Mouse (Mus musculus) Muller cell, postnatal 12 days (primary cell): ENCODE results near the gene Hoga1.

ENCODE experiments used
- DNase-seq: peaks from one replicate; pipeline ENCODE4 v3.0.0-alpha.2; 2015; ENCODE audit errors: inconsistent ontology term

Hoga1 gene

DNA sequence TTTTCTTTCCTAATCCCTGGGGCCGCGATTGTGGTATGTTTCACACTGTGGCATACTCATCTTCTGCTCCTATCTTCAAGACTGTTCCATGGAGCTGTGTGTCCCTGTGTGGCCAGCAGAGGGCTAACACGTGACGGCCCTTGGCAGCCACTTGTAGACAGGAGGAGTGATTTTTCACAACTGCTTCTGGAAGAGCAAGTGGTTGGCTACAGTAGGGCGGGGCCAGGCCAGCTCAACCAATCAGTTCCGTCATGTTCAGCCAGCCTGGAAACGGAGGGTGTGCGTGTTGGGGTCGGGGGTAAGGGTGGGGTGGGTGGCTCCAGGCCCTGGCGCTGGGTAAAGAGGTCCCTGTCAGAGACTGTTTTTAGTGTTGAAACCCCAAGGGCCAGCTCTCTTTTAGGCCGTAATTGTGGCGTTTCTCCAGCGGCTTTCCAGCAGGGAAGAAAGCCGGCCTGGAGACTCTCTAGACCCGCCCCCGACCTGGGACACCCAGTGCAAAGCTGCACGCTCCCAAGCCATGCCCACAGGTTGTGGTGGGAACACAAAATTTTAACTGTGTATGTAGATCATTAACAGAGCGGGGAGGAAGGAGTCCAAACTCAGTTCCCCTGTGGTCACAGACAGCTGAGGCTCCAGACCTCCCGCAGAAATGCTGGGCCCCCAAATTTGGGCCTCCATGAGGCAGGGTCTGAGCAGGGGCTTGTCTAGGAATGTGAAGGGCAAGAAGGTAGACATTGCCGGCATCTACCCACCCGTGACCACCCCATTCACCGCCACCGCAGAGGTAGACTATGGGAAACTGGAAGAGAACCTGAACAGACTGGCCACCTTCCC is at the start of gene Hoga1:
Gene Hoga1 (plus strand): TSS at position 342 of the 834 bp plus-strand sequence.
- DNase-seq: peak; percentile 82

DNA sequence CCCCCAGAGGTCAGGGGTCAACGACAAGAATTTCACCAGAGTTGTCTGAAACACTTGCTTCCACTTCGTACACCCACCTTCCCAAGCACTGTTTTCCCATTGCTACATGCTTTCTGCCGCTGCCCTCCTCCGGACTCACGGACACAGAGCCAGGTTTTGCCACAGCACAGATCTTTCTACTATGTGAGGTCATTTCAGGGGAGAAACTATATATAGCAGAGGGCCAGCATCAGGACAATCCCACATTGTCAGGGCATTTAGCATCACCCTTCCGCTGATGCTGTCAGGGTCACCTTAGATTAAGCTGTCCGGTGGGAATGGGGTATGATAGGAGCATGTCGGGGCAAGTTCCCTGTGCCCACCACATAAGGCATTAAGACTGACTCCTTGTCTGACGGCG is 48.3 kb upstream of the Hoga1 start:
- no peak for DNase-seq

DNA sequence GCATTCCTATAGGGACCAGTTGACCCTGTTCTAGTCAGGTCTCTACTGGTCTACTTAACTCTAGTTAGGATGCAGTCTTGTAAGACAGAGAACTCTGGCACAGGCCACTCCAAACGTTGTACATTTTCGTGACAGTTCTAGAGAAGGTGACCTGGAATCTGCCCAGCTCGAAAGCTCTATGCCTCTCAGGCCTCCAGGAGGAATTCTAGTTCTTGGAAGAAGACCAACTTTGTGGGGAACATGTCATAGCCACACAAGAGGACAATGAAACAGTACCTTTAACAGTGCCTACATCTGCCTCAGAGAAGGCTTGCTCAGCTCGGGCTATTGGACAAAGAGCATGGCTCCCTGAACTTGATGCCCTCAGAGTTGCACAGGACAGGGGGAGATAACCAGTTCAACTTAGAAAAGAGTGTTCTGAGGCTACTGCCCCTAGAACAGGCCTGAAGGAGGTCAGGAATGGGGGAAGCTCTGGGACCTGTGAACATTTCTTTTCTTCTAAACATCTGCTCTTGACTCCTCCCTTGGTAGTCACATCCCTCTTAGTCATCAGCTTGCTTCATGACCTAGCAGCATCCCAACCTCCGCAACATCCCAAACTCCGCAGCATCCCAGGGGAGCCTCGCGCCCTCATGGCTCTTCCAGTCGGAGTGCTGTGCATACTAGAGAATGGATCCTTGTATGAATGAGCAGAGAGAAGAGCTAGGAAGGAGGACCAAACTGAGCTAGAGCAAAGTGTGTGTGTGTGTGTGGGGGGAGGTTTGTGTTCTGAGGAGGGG is 46.5 kb upstream of the Hoga1 start:
- DNase-seq: peak; percentile 51

DNA sequence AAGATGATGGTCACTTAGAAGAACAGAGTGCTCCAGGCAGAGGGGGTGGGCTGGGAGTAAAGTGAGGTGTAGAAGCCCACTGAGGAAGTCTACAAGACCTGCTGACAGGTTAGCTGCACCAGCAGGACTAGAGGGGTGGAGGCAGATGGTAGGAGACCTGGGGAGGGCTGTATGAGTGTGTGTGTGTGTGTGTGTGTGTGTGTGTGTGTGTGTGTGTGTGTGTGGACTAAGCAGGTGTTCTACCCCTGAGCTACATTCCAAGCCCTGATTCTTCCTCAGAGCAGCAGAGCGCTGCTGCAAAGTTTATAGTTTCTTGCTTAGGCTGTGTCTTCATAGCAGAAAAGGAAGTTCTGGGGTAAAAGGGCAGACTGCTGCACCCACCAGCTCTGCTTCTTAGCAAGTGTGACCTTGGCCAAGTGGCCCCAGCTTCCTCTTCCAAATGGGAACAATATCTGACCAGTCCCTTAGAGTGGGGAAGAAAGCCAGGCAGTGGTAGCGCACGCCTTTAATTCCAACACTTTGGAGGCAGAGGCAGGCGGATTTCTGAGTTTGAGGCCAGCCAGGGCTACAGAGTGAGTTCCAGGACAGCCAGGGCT is 45.6 kb upstream of the Hoga1 start:
- DNase-seq: no peak

DNA sequence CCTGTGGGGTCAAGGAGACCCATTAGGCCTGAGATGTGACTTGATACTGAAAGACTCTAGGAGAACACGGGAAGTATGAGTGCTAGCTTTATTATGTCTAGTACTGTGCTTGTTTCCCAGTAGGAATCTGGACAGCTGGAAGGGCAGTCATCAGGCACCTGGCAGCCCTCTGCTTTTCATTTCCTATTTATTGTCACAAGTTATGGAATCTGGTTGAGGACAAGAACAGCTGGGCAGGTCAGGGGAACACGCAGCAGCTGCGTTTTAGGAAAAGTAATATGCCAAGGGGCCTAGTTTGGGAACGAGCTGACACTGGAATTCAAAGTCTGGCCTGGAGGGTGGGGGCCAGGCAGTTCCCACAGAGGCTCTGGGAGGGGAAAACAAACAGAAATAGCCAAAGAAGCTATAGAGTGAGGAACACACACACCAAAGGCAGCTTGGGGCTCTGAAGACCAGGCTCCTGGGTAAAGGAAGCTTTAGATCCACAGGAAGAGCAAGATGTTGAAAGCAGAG is 44.9 kb upstream of the Hoga1 start:
- DNase-seq: no peak

DNA sequence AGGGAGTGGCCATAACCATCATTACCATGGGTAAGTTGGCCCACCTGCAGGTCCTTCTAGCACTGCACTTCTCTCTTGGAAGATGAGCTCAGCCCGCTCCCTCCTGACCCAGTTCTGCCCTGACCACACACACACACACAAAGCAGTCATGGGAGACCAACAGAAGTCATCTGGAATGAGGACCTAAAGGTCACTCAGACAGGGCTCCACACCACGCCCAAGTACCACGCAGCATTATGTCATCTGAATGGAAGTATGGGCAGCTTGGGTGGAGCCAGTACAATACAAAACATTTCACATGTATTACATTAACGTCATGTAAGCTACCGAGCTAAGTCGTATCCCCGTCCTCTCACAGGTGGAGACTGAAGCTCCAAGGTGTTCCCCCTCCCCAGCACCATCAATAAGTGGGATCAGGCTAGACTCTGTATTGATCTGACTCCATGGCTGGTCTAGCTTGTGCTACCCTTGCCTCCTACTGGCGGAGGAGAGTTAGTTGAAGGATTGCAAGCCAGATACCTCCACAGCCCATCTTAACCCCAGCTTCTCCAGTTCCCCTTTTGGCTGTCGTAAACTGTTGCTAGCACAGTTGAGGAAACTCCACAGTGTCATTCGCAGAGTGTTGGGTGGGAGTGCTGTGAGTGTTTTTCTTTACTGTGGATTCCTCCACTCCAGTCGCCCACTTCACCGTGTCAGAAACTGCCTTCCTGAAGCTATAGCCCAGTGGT is 44.0 kb upstream of the Hoga1 start:
- DNase-seq: no peak

DNA sequence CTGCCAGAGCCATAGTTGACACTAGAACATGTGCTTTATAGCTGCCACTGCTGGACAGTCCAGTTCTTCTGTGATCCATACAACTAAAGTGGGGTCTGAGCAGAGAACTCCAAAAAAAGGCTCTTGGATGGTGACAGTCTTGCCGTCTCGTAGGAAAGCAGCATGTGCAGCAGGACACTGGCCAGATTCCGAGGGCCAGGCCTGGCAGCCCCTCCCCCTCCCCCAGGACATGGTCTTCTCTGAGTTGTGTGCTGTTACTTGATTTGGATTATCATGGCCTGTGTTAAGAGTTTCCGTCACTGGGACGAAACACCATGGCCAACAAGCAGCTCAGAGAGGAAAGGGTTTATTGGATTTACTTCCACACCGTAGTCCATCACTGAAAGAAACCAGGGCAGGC is 41.2 kb upstream of the Hoga1 start:
- DNase-seq: no peak

DNA sequence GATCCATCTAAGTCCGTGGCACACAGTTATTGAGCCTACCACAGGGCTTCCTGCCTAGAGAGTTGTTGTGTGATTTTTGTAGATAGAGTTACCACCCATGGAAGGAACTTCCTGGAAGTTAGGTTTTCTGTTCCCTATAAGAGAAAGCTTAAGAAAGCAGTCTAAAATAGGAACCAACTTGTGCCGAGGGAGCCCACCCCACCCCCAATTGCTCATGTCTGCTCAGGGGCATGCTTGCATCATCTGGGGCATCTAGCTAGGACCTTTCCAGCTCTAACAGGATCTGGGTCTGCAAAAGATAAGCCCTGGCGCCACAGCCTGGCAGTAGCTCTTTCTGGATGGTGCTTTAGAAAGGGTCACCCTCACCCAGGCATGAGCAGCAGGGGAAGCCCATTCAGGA is 39.8 kb upstream of the Hoga1 start:
- no peak for DNase-seq

DNA sequence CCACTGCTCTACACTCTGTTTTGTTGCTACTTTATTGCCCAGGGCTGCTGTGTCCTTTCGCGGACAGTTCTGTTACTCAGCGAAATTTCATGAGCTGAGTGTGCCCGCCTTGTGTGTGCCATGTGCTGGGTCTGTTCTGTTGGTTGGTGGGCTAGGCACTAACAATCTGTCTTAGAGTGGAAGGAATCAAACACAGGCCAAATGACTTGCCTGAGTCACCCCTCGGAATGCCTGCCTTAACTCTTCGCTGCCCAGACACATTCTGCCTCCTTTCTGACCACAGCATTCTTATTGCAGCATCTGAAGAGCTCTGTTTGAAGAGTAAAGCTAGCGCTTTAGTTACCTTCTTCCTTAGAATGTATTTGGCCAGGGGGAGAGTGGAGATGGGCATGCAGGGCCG is 38.8 kb upstream of the Hoga1 start:
- DNase-seq: peak; percentile 81

DNA sequence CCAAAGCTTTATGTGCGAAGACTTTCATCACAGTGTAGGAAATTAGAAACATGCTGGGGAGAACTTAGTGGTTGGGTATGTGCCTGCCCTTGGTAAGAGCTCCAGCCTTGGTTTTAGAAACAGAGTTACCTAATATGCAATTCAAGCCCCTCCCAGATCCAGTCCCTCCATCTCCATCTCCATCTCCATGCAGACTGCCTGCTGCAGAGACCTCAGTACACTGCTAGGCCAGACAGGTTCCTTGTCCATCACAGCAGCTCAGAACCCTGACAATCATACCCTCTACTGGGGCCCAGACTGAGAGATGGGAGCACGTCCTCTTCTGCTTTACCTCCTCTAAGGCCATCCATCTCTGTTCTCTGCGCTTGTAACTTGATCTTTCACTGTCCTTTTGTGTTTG is 36.8 kb upstream of the Hoga1 start:
- no peak for DNase-seq

DNA sequence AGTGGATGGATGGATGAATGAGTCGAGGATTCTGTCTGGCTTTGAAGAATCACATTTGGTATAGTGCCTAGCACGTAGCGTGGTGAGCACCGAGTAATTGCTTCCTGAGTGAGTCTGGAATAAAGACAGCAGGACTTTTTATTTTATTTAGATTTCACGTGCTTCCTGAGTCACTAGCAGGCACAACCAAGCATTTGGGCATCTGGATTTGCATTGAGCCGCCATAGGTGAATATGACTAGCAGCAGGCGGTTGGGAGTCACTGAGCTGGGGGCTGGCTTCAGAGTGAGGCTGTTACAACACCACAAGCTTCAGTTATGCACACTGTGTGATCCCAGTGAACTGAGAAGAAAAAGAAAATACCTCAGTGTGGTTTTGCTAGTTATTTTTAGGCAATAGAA is 36.3 kb upstream of the Hoga1 start:
- DNase-seq: no peak

DNA sequence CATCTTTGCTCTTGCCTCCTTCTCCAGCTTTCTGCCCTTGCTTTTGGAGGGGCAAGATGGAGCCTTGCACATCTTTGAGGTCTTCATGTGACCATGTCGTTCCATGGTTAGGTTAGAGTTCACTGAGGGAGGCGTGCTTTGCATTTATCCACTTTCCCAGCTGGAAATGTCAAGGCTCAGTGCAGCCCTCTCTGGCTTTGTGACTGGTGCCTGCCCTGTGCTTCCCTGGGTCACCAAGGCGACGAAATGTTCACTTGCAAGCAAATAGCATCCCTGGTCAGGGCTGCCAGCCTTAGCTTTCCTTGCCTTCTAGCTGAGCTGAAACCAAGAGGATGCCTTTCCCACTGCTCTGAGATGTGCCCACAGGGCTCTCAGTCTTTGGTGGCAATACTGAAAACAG is 35.0 kb upstream of the Hoga1 start:
- DNase-seq: no peak

DNA sequence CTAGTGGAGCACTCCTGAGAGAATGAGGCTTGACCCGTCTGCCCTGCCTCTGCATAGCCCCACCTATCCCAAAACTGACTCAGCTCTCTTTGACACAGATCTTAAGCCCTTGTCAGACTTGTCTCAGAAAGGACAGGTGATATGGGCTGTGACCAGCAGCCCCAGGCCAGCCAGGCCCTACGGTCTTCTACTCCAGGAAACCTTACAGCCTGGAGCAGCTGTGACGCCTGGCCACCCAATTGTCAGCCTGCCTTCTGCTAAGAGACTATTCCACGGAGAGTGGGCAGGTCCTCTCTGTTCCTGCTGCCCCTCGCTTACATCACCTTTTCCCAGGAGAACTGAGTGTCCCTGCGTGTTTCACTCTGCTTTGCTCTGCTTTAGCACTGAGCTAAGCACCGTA is 34.3 kb upstream of the Hoga1 start:
- no peak for DNase-seq

DNA sequence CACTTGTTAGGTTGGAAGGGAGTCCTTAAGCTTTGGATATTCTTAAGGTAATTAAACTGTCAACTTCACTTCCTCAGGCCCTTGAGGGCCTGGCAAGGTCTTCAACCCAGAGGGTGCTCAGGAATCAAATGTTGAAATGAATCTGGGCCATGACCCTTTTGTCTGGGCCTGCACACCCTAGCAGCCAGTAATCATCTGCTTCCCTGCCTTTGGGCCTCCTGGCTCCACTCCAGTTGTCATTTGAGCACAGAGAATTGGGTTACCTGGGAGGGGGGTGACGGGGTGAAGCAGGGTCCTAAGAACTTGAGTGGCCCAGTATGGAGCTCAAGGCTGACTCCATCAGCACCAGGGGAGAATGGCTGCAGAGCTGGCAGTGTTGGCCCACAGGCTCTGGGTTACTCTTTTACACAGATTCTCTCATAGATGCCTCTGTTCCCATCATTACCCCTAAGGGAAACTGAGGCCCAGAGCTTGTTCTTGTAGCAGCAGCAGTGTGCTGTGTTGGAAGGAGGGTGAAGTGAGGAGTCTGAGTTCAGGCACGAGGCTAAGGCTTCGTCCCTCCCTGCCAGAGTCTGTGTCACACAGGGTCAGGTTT is 31.1 kb upstream of the Hoga1 start:
- DNase-seq: no peak

DNA sequence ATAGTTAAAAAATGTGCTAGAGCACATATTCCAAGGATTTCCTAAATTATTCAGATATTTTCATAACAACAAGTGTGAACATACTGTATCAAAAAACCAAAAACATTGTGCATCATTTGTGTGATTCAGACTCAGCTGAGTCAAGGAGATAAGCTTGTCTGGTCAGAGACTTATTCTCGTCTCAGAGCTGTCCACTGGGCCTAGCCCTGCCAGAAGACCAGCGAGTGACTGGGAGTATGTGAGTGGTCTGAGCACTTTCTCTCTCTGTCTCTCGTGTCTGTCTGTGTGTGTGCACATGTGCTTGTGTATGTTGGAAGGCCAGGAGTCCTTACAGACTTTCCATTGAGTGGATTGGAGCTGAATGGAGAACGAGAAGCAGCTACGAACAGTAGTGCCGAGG is 30.4 kb upstream of the Hoga1 start:
- no peak for DNase-seq

DNA sequence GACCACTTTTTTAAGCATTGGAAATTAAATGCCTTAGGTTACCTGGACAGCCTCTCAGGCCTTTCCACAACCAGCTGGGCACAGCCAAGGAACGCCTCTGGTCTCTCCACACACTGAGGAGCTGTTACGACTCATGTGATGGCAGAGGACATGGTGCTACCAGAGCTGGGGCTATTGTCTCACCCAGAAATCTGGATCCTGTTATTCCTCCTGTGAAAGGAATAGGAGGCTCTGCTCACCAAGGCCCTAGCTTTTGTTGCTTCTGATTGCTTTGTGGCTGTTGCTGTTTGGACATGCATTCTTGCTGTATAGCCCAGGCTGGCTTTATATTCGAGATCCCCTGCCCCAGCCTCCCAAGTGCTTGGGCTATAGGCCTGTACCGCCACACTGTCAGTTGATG is 29.2 kb upstream of the Hoga1 start:
- no peak for DNase-seq

DNA sequence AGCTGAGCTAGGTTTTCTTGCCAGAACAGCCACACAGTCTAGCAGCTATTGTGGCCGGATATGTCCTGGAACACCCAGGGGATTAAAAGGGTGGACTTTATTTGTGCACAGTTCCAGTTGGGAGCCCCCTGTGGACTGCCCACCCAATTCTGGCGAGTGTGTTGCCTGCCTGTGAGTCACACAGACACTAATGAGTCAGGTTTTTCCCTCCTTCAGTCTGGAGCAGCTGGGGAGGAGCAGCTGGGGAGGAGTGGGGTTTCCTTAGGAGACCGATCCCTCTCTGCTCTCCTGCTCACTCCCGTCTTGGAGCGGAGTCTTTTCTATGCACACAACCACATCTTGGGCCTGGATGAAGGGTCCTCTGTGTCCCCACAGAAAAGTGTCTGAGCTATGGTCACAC is 28.6 kb upstream of the Hoga1 start:
- DNase-seq: peak; percentile 76

DNA sequence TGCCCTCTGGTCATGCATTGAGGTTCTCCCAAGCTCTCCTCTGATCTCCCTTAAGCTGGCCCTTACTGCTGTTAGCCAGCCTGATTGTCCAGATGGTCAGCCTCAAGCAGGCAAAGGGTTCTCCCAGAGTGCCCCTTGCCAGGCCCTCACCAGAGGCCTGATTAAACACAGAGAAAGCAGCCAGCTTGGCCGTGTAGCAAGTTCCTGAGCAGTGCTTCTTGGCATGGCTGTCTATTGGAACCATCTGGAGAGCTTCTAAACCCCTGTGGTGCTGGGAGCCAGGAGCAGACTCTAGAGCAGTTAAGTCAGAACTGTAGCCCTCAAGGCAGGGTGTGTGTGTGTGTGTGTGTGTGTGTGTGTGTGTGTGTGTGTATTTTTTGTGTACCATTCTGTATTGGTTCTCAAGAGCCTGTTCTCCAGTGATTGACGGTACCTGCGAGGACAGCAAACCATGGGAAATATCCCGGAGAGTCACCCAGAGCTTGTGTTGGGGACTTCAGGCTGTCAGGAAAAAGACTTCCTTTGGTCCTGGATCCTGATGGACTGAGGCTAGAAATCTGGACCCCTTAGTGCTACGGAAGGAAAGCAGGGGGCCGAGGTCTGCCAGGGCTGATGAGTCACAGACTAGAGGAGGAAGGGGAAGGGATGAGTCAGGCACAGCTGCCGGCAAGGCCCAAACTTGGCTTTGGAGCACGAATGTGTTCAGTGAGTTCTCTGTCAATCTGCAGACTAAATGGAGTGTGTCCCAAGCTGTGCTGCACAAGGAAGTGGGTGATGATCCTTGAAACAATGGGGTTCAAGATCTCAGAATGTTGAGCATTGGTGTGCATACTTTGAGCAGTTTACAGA is 27.8 kb upstream of the Hoga1 start:
- peak; percentile 95 for DNase-seq

DNA sequence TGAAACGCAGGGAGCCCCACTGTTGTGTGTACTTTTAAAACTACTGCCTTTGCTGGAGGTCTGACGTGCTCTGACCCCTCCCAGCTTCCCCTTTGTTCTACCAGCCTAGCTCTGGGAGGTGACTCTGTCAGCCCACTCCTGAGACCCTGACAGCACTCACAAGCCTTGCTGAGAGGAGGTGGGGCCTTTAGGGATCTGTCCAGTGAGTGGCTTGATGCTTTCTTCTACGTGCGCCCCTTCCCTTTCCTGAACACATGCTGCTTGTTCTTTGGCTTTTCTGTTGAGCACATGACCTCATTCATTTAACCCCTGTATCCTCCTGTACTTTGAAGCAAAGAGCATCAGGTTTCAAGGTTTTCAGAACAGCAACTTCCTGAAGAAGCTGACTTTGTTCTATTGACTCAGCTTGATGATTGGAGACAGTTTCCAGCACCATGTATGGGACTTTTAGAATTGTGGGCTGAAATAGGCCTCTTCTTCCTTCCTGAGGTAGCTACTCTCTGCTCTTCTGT is 26.3 kb upstream of the Hoga1 start:
- DNase-seq: no peak
